Mouse (Mus musculus): Measurements from ENCODE around the gene Rnf121.

DNA sequence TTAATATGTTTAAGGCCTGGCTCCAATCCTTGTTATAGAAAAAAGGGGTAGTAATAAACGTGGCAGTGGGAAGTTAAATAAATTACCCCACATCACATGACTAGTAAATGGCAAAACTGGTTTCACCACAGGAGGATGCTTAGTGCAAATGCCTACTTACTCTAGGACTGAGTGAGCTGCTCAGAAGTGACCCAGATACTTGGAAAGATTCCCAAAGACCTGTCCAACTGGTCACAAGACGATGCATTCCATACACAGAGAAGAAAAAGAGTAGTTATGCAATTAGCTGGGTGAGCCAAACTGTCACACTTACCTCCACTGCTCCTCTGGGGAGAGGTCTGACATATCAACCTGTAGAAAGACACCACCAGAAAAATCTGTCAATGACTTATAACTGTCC, 23.0 kb downstream of the Rnf121 start:
- TF ChIP-seq POLR2A (IDR thresholded peaks at IDR 0.05; ENCODE audit: borderline replicate concordance, extremely low read depth, insufficient read depth, insufficient read length, poor library complexity, severe bottlenecking) = no peak
- TF ChIP-seq CTCF (IDR thresholded peaks at IDR 0.05; ENCODE audit: borderline replicate concordance, extremely low read depth, insufficient read depth, insufficient read length) = no peak
